Mouse (Mus musculus): ENCODE measurements around the gene Gpr155. TPM values are rescaled to one million over a fixed set of nuclear protein-coding genes. Genes with fewer than 3 reads are reported as not detected.

Gene Gpr155
- polyA plus RNA-seq, 1 experiment from 2014 or later, result 4.1 TPM

GRCm38 (mm10) chr2:73312152-73313116 lies 73.9 kb downstream of the Gpr155 start, which contains the start of the genes Scrn3 and Cir1:
Gene Scrn3 (plus strand): TSS chr2:73312601.
Gene Cir1 (minus strand): TSS chr2:73312701.
- Histone ChIP-seq H3K4me3 (replicated peaks) (peak within 1 kb of the TSS; percentile 75), H3K4me2 (peak within 1 kb of the TSS; percentile 77), H3K9ac (peak within 1 kb of the TSS; percentile 64), H3K36me3 (peaks cover 11% of the 10 kb centered on the region), H3K9me3 (no peaks in the 10 kb centered on the region), H3K27ac (peak within 1 kb of the TSS; percentile 86), H3K4me1 (peaks cover 5% of the 10 kb centered on the region; the same call in 1 of the 2 replicates), H3K27me3 (replicated peaks) (no peaks in the 10 kb centered on the region)
- WGBS, result under 1% methylated on average over 64 of the region's 64 CpGs
- peak; percentile 94 for ATAC-seq (ENCODE audit: insufficient read depth, low FRiP score, low read depth)

DNA sequence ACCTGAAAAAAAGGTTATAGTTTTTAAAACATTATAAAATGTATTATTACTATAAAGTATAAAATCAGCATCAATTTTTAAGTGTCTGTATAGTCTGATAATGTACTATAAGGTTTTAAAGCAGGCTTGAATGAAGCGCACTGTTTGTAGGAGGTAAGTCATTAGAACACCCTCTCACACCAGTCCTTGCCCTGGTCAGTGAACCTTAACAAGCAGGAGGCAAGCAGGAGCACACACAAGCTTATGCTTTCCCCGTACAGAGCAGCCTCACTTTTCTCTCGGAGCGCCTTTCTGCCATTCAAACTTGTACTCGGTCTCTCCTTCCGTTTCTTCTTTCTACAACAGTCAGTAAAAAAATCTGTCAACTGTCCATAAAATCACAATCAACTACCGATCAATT lies 80.4 kb downstream of the Gpr155 start:
- H3K4me3 ChIP-seq (replicated peaks), result no peak overlapping the region
- peaks cover 15% of the 10 kb centered on the region for H3K36me3 ChIP-seq
- H3K27ac ChIP-seq, result no peak overlapping the region
- no peak overlapping the region for H3K4me2 ChIP-seq
- no peaks in the 10 kb centered on the region for H3K9me3 ChIP-seq
- peaks cover under 1% of the 10 kb centered on the region; the same call in 1 of the 2 replicates for H3K4me1 ChIP-seq
- ATAC-seq (ENCODE audit: insufficient read depth, low FRiP score, low read depth), result no peak
- no peak overlapping the region for H3K9ac ChIP-seq
- no peaks in the 10 kb centered on the region for H3K27me3 ChIP-seq (replicated peaks)
- 92% methylated on average over 7 of the region's 7 CpGs for WGBS

DNA sequence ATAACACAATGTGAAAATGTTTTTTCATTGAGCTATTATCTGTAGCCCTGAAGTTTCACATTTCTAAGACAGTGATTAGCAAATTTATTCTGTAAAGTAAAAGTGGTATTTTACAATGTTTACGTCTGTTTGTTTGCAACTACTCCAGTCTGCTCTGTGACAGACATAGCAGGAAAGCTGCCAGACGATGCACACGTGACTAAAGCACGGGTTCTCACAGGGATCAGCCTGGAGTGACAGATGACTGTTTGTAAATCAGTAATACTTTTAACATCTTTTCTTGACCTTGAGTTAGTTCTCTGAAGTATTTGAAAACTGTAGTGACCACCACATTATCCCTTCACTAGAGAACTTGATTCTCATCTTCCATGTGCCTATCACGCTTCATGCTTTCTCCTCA lies 81.9 kb downstream of the Gpr155 start:
- H3K4me2 ChIP-seq, result no peak overlapping the region
- H3K9me3 ChIP-seq, result no peaks in the 10 kb centered on the region
- H3K4me1 ChIP-seq, result no peaks in the 10 kb centered on the region
- H3K27ac ChIP-seq, result no peak overlapping the region
- no peak for ATAC-seq (ENCODE audit: insufficient read depth, low FRiP score, low read depth)
- H3K9ac ChIP-seq, result no peak overlapping the region
- no peak overlapping the region for H3K4me3 ChIP-seq (replicated peaks)
- H3K27me3 ChIP-seq (replicated peaks), result no peaks in the 10 kb centered on the region
- H3K36me3 ChIP-seq, result peaks cover 13% of the 10 kb centered on the region
- WGBS, result 85% methylated on average over 5 of the region's 5 CpGs

DNA sequence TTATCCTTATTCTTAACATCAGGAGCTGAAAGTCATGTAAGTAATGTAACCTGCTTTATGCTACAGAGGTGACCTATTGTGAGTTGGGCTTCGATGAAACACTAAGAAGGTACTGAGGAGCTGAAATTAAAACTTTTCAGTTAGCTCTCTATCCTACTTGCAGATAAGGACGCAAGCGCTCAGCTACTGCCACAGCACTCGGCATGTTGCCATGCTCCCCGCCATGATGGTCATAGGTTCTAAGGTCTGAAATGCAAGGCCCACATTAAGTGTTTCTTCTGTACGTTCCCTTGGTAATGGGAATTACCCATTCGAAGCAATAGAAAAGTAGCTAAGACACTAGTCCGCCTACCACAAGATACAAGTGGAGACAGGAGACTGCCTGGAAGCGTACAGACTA lies 83.7 kb downstream of the Gpr155 start:
- Histone ChIP-seq H3K27ac (no peak overlapping the region), H3K27me3 (replicated peaks) (no peaks in the 10 kb centered on the region), H3K36me3 (peaks cover 5% of the 10 kb centered on the region; the same call in 1 of the 2 replicates), H3K4me1 (no peaks in the 10 kb centered on the region), H3K4me2 (no peak overlapping the region), H3K4me3 (replicated peaks) (no peak overlapping the region), H3K9me3 (no peaks in the 10 kb centered on the region), H3K9ac (no peak overlapping the region)
- ATAC-seq (ENCODE audit: insufficient read depth, low FRiP score, low read depth), result no peak
- WGBS, result 88% methylated on average over 9 of the region's 9 CpGs

DNA sequence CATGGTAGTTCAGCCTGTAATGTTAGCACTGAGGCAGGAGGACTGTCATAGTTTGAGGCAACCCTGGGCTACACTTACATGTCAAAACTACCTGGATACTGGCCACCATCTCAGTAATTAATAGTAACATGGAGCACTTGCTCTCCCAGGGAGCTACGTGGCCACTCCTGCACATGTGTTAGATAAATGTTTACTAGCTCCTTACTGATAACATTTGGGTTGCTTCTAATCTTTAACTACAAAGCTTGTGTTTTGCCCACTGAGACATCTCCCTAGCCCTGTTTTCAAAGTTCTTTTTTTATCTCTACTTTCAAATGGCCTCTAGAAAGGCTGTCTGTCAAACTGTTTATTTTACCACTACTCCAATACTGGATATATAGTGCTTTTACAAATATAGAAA lies 84.4 kb downstream of the Gpr155 start:
- 32% methylated on average over 1 of the region's 1 CpGs for WGBS
- no peak overlapping the region for H3K4me2 ChIP-seq
- H3K27me3 ChIP-seq (replicated peaks), result no peaks in the 10 kb centered on the region
- H3K27ac ChIP-seq, result no peak overlapping the region
- no peak overlapping the region for H3K9ac ChIP-seq
- ATAC-seq (ENCODE audit: insufficient read depth, low FRiP score, low read depth), result peak; percentile 65; the same call in 1 of the 2 replicates
- H3K9me3 ChIP-seq, result no peaks in the 10 kb centered on the region
- H3K4me1 ChIP-seq, result no peaks in the 10 kb centered on the region
- 0 out of 2 replicates have a peak, but pooled peaks cover 4% of the 10 kb centered on the region for H3K36me3 ChIP-seq
- no peak overlapping the region for H3K4me3 ChIP-seq (replicated peaks)

DNA sequence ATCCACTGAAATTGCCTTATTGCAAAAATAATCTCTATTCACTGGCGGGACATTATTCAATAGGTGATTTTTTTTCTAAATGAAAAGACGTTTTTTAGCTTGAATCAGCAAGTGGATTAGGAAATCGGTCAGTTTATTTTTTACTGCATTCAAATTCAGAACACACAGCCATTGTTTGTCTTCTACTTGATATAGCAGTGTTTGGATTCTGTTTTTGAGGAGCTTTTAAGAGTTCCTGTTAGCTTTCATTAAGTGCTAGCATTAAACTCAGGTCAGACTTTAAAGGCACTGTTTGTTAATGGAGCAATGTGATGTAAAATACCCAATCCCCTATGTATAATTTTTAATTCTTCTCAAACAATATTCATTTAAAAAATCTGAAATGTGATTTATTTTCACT lies 87.5 kb downstream of the Gpr155 start:
- WGBS, result 85% methylated on average over 3 of the region's 3 CpGs
- no peaks in the 10 kb centered on the region for H3K36me3 ChIP-seq
- no peak overlapping the region for H3K27ac ChIP-seq
- H3K4me1 ChIP-seq, result no peaks in the 10 kb centered on the region
- ATAC-seq (ENCODE audit: insufficient read depth, low FRiP score, low read depth), result no peak
- no peak overlapping the region for H3K4me3 ChIP-seq (replicated peaks)
- H3K9me3 ChIP-seq, result no peaks in the 10 kb centered on the region
- no peak overlapping the region for H3K4me2 ChIP-seq
- no peaks in the 10 kb centered on the region for H3K27me3 ChIP-seq (replicated peaks)
- H3K9ac ChIP-seq, result no peak overlapping the region

DNA sequence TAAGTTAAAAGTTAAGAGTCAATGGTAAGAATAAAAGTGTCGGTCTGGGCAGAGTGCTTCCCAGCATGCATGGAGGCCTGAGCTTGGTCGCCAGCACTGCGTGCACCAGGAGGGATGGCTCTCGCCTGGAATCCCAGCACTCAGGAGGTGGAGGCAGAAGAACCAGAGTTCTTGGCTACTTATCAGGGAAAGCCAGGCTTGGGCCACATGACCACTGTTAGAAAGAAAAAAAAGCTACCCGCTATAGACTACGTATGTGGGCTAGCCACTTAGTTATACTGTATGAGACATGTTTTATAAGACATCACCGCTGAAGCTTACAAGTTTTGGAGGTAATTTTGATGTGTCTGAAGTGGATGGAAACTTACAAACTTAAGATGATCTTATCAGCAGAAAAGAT lies 88.2 kb downstream of the Gpr155 start:
- H3K4me1 ChIP-seq, result no peaks in the 10 kb centered on the region
- no peaks in the 10 kb centered on the region for H3K9me3 ChIP-seq
- H3K36me3 ChIP-seq, result no peaks in the 10 kb centered on the region
- no peaks in the 10 kb centered on the region for H3K27me3 ChIP-seq (replicated peaks)
- H3K9ac ChIP-seq, result no peak overlapping the region
- H3K27ac ChIP-seq, result no peak overlapping the region
- no peak overlapping the region for H3K4me2 ChIP-seq
- ATAC-seq (ENCODE audit: insufficient read depth, low FRiP score, low read depth), result no peak
- H3K4me3 ChIP-seq (replicated peaks), result no peak overlapping the region
- 88% methylated on average over 7 of the region's 7 CpGs for WGBS

- H3K36me3 ChIP-seq, result no peaks in the 10 kb centered on the region
- H3K9ac ChIP-seq, result no peak overlapping the region
- no peaks in the 10 kb centered on the region for H3K9me3 ChIP-seq
- H3K4me1 ChIP-seq, result no peaks in the 10 kb centered on the region
- ATAC-seq (ENCODE audit: insufficient read depth, low FRiP score, low read depth), result no peak
- no peak overlapping the region for H3K4me3 ChIP-seq (replicated peaks)
- H3K27ac ChIP-seq, result no peak overlapping the region
- H3K27me3 ChIP-seq (replicated peaks), result no peaks in the 10 kb centered on the region
- H3K4me2 ChIP-seq, result no peak overlapping the region
- WGBS, result 71% methylated on average over 7 of the region's 7 CpGs
Measured at GRCm38 (mm10) chr2:73295023-73295422, 91.3 kb downstream of the Gpr155 start.

Other genes with a start within 250 kb of the Gpr155 start
- gene Ola1, start 167.6 kb downstream of the Gpr155 start, polyA plus RNA-seq (2015; fragmentation: Nextera tagmentation; extraction: Ambion mirVana), result 77.3 and 81.4 TPM in 2 replicates
- 0.03 TPM in 1 of 2 replicates, not detected in the other for gene Sp9, start 114.6 kb downstream of the Gpr155 start, polyA plus RNA-seq (2015; fragmentation: Nextera tagmentation; extraction: Ambion mirVana)
- 15.0 and 15.3 TPM in 2 replicates for gene Scrn3, start 74.0 kb downstream of the Gpr155 start, polyA plus RNA-seq (2015; fragmentation: Nextera tagmentation; extraction: Ambion mirVana)
- gene Cir1, start 73.9 kb downstream of the Gpr155 start, polyA plus RNA-seq (2015; fragmentation: Nextera tagmentation; extraction: Ambion mirVana), result 24.6 and 26.5 TPM in 2 replicates
- gene Wipf1, start 143.2 kb upstream of the Gpr155 start, polyA plus RNA-seq (2015; fragmentation: Nextera tagmentation; extraction: Ambion mirVana), result 6.9 and 7.6 TPM in 2 replicates
- 0.26 and 0.36 TPM in 2 replicates for gene Chrna1, start 193.8 kb upstream of the Gpr155 start, polyA plus RNA-seq (2015; fragmentation: Nextera tagmentation; extraction: Ambion mirVana)